Mouse (Mus musculus): ENCODE measurements around the gene Asb16. TPM values are rescaled to one million over a fixed set of nuclear protein-coding genes. Genes with fewer than 3 reads are reported as not detected.

Asb16 gene
- total RNA-seq, 2 experiments from 2014 or later, result 1.3 to 2.2 TPM

DNA sequence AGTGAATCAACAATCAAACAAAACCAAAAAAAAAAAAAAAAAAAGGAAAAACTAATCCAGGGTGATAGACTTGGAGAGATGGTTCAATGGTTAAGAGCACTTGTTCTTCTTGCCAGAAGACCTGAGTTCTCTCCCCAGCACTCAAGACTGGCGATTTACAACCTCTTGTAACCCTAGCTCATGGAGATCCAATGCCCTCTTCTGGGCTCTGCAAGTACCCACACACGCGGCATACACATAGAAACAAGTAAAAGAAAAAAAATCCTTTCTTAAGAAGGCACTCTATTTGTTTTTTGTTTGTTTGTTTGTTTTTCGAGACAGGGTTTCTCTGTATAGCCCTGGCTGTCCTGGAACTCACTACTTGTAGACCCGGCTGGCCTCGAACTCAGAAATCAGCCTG is 15.4 kb downstream of the Asb16 start:
- ATAC-seq (replicated peaks; ENCODE audit: low FRiP score, low TSS enrichment, poor library complexity, severe bottlenecking), result no peak

DNA sequence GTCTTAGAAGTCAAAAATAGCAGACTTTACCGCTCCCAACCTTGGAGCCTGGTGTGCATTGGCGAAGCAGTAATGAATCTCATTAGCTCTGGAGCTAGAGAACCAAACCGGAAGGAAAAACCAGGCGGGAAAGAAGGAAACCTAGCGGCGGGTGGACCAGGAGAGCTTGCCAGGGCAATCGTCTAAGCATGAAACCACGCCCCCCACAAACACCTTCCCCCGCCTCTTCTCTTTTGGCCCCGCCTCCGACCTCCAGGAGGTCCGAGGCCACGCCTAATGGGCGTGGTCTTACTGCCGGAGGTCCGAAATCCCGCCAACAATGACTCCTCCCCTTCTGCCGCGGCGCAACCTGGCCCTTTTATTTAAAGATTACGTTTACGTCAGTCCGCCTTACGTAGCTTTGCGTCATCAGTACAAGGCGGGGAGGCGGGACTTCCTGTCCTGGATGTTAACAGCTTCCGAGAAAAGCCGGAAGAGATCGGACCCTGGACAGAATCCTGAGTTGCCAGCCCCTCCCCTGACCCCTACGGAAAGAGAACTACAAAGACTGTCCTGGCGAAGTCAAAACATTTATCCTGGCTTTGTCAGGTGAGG is 16.1 kb downstream of the Asb16 start, which contains the start of gene Tmub2:
Tmub2 (plus strand) TSS at position 431 of the 594 bp plus-strand sequence.
- peak; percentile 94 for ATAC-seq (replicated peaks; ENCODE audit: low FRiP score, low TSS enrichment, poor library complexity, severe bottlenecking)

DNA sequence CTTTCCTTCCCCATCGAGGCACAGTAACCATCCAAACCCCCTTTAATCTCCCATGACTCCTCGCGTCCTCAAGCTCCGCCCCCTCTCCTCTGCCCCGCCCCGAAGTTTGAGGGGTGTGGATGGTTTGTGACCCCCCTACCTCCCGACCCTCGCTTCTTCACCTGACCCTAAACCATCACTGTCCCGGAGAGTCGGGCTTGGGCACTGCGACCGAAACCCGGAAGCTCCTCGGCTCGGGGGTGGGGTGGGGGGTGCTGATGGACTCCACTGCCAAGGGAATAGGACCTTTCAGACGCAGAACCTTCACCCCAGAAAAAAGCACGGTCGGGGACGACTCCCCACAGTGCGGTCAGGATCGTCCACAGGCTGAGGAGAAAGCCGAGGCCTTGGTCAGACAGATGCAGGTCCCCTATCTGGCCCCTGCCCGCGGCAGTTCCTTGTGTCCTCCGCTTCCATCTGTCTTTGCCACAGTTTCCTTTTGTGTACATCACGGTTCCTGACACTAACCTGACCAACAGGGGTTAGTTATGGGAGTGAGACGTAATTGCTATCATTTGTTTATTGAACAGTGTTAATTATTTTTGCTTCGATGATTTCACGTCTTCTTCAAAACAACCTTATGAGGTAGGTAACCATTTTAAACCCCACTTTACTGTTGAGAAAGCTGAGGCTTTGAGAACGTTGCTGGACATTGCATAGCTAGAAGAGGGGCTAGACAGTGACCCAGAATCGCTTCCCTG is 16.7 kb downstream of the Asb16 start:
- peak; percentile 62 for ATAC-seq (replicated peaks; ENCODE audit: low FRiP score, low TSS enrichment, poor library complexity, severe bottlenecking)

DNA sequence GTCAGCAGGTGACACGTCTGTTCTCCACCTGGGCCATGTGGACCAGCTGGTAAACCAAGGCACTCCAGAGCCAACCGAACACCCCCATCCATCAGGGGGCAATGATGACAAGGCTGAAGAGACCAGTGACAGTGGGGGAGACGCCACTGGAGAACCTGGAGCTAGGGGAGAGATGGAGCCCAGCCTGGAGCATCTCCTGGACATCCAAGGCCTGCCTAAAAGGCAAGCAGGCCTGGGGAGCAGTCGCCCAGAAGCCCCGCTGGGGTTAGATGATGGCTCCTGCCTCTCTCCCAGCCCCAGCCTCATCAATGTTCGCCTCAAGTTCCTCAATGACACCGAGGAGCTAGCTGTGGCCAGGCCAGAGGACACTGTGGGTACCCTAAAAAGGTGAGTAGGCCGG is 18.9 kb downstream of the Asb16 start:
- ATAC-seq (replicated peaks; ENCODE audit: low FRiP score, low TSS enrichment, poor library complexity, severe bottlenecking), result no peak

DNA sequence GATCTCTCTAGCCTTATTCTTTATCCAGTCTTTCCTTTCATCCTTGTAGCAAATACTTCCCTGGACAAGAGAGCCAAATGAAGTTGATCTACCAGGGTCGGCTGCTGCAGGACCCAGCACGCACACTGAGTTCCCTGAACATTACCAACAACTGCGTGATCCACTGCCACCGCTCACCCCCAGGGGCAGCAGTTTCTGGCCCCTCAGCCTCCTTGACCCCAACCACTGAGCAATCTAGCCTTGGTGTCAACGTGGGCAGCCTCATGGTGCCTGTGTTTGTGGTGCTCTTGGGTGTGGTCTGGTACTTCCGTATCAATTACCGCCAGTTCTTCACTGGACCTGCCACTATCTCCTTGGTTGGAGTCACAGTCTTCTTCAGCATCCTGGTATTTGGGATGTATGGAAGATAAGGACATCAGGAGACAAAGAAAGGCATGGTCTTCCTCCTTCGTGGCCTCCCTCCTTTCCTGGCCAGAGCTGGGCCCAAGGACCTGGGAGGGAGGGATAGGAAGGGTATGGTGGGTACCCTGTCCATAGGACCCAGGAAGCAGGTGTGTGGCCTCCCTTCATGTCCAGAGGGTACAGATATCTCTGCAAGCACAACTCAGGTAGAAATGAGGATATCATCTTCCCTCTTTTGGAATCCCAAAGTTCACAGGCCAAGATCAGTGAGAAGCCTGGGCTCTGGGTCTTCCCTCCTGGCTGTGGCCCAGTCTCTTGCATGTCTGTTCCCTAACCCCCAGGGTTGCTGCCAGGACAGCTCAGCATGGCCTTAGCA is 19.7 kb downstream of the Asb16 start:
- no peak for ATAC-seq (replicated peaks; ENCODE audit: low FRiP score, low TSS enrichment, poor library complexity, severe bottlenecking)

DNA sequence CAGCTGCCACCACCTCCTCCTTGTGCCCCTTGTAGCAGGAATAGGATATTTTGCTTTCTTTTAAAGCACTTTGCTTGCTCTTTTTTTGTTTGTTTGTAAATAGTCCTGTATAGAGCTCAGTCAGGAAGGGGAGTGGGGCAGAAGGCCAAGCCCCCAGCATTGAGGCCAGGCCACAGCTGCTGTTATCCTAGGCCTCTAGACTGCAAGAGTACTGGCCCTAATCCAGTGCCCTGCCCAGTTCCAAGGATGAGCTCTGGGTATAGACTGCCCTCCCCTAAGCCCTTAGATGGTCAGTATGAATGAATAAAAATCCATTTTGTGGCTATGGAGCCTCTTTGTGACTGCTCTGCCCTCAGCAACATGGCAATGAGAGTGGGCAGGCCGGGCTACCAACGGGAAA is 20.4 kb downstream of the Asb16 start:
- no peak for ATAC-seq (replicated peaks; ENCODE audit: low FRiP score, low TSS enrichment, poor library complexity, severe bottlenecking)

DNA sequence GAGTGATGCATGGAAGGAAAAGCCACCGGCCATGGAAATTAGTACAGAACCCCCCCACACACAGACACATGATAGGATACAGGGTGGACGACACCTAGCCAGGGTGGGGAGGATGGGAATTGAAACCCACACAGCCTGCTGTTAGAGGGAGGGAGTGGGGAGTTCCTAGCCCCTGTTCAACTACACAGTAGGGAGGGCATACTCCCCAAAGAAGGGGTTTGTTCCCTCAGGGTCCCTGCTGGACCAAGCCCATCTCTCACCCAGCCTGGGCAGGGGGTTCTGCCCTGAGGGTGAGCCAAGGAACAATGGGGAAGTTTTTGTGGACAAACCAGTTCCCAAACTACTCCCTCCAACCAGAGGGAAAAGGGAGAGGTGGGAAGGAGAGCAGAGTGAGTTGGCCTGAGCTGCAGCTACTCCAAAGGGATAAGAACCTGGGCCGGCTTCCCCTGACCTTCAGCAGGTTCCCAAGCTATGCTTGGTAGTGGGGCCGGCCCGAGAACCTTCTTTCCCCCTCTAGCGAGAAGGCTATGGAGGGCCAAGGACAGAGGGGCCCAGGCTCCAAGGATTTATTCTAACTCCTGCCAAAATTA is 21.1 kb downstream of the Asb16 start:
- ATAC-seq (replicated peaks; ENCODE audit: low FRiP score, low TSS enrichment, poor library complexity, severe bottlenecking), result no peak

DNA sequence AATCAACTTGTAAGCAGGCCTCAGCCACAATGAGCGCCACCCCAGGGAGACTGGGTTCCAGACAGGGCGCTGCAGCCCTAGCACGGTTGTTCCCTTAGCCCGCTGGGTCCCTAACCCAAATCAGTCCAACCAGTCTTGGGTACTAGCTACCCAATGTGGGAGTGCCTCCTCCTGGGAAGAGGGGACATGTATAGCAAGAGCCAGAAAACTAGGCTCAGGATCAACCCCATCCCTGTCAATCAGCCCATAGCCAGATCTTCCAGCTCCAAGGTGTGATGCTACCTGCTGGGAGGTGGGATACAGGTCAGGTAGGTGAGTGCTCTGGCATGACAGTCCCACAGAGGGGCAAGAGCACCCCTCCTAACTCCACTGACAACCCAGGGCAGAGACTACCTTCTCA is 21.6 kb downstream of the Asb16 start:
- ATAC-seq (replicated peaks; ENCODE audit: low FRiP score, low TSS enrichment, poor library complexity, severe bottlenecking), result no peak

DNA sequence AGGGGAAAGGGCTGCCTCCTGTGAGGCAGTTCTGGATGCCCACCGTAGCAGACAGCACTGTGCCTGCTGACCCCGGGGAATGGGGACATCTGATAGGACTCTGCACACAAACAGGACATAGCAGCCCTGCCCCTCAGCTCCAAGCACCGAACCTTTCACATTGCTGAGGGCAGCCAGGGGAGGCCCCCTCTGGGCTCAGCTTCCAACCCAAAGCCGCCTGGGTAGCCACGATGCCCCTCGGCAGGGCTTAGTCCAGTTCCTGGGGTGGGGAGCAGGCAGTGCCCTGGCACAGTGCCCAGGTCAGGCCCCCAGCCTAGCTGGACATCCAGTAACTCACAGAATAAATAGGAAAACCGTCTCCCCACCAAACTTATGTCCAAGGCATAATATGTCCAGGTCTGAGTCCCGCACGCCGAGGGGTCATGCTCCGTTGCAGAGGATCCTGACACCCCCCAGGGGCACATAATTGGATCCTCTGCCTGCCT is 22.6 kb downstream of the Asb16 start:
- ATAC-seq (replicated peaks; ENCODE audit: low FRiP score, low TSS enrichment, poor library complexity, severe bottlenecking), result no peak

DNA sequence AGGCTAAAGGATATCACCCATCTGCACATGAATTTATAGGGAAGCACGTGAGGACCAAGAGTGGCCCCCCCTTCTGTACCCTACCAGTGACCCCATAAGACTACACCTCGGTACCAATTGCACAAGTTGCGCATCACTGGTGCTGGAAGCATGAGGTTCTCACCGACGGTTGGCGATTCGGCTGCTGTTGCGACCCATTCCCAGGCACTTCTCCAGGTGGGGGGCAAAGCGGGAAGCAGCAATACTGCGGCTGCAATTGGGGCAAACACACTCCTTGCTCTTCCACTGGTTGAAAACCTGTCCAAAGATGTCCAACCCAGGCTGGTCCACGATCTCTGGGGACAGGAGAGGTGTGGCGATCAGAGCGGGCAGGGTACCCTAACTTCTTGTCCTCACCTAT is 25.4 kb downstream of the Asb16 start:
- ATAC-seq (replicated peaks; ENCODE audit: low FRiP score, low TSS enrichment, poor library complexity, severe bottlenecking), result no peak

DNA sequence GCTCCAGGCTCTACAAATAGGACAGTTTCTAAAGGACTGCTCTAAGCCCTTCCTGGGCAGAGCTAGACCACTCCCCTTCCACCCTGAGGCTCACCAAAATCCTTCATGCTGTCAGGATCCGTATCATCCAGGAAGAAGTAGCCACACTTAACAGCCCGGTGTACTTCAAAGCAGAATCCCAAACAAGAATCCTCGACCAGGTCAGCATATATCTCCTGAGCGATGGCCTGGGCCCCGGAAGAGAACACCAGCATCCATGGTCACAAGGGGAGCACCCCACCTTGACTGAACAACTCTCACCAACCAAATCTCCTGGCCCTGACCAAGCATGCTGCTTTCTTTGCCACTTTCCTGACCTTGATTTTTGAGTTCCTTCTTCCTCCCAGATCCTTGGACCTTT is 25.9 kb downstream of the Asb16 start:
- no peak for ATAC-seq (replicated peaks; ENCODE audit: low FRiP score, low TSS enrichment, poor library complexity, severe bottlenecking)

DNA sequence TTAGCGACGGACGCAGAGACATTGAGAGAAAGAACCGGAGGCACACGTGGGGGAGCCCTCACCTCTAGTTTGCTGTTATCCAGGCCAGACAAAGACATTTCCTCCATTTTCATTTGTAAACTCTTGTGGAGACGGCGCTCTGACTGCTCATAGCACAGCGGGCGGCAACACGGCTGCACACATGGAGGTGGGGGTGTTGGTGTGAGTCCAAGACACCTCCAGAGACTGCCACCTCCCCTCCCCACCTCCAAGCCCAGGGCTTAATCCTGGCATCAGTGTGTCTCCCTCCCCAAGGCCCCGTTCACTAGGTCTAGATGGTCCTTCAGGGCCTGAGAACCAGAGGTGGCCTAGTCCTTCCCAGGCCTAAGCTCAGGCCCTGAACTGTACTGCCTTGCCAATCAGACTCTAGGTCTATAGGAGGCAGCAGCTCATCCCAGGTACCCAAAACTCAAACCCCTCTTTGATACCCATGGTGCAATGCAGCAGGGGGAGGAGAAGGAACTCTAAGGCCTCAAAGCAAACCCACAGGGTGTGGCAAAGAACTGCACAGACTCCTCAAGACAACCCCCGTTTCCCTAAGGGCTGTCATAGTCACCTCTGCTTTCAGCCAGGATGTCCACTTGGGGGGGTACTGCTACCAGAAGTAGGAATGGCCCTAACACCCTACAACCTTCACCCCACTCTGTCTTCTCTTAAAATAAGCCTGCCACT is 26.5 kb downstream of the Asb16 start:
- peak; percentile 26; the same call in 1 of the 2 replicates for ATAC-seq (replicated peaks; ENCODE audit: low FRiP score, low TSS enrichment, poor library complexity, severe bottlenecking)

DNA sequence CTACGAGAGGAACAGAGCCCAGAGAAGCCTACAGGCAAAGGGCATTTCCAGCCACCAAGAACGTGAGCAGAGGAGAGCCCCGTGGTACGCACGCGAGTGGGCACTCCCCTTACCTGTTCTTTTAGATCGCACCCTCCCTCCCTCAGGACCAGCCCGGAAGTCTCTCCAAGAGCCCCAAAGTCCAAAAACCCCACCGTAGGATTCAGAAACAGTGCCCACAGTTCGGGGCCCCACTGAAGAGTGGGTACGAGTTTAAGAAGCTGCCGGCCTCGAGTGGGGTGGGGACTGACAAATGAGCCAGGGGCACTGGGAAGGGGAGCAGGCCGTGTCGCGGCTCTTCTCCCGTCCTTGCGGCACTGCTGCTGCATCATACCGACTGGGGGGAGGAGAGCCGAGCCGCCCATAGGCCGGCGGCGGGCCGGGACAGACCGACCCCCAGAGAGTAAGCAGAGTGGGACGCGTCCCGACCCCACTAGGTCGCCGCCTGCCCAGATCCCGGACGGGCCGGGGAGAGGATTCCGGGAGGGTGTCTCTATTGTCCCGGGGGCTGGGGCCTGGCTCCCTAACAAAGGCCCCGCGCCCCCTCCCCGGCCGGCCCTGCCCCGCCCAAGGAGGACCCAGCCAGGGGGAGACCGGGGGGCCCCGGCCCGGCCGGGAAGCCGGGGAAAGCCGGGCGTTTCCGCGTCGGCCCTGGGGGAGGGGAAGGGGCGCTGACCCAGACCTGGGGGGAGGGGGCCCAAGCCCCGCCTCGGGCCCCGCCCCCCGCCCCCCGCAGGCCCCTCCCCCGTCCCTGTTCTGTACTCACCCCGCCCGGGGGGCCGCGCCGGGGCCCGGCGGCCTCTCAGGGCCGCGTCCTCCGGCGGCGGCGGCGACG is 27.3 kb downstream of the Asb16 start:
- no peak for ATAC-seq (replicated peaks; ENCODE audit: low FRiP score, low TSS enrichment, poor library complexity, severe bottlenecking)

DNA sequence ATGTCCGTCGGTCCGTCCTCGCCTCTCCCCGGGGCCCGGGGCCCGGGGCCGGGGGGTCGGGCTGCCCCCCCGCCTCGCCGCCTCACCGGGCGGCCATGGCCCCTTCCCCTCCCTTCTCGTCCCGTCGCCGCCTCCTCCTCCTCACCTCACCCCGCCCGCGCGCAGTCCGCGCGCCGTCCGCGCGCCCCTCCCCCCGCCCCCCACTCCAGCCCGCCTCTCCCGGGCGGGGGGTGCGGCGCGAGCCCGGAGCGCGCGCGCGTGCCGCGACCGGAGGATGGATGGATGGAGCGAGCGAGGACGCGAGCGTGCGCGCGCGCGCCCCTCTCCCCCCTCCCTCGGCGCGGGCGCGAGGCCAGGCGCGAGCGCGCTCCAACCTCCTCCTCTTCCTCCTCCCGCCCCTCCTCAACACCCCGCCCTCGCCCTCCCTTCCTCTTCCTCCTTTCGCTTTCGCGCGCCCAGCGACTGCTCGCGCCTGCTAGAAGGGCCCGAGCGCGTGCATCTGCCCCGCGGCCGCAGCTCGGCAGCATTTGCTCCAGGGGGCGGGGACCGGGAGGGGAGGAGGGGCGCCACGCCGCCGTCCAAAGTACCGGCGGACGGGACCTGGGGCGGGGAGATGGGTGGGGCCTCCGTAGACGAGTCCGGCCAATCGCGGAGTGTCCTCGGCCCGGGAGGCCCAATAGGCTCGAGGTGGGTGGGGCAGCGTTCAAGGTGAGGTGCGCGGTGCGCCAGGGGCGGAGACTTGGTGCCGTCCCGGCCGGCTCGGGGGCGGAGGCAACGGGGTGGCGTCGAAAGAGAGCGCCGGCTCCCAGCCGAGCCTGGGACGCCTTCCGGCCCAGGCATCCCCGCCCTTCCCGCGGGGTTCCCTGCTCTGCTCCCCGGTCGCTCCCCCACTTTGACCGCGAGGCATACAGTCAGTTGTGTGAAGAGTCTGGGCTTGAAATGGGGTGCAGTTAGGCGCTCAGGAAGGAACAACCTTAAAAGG is 28.2 kb downstream of the Asb16 start, which contains the start of gene Atxn7l3:
Atxn7l3 (minus strand) TSS at position 141 of the 982 bp plus-strand sequence.
- peak; percentile 91 for ATAC-seq (replicated peaks; ENCODE audit: low FRiP score, low TSS enrichment, poor library complexity, severe bottlenecking)

DNA sequence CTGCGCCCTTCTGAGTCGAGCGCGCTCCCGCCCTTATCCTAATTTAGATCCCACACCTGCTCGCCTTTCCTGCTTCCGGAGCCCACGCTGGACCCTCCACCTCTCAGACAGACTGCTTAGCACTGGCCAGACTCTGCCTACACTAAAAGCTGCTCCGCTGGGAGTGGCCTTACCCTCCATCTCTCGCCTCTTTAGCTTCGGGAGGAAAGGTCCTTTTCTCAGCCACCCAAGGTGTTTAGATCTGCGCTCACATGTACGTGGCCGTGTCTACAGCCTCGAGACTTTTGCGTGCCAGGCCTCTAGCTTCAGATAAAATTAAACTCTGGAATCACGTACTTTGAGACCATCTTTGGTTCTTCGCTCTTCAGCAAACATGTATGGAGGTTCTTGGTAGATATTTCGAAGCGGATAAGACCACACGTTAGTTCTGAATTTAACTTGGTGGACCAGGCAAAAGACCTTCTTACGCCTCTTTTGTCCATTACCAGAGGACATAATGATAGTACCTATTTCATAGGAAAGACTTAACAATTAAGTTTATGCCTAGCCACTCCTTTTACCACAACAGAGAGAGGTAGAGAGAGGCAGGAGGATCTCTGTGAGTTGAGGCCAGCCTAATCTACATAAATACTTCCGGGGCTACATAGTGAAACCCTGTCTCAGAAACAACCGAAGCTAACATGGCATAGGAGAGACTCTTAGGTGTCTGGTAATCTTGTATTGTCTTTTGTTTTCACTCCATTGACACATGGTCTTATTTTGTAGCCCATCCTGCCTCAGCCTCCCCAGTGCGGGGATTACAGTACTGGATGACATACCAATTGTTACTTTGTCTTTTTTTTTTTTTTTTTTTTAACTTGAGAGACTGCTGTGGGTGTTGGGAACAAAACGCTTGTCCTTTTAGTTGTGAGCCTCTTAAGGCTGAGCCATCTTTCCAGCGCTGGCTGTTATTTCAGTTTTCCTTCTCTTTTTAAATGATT is 29.3 kb downstream of the Asb16 start:
- no peak; the same call in 1 of the 2 replicates for ATAC-seq (replicated peaks; ENCODE audit: low FRiP score, low TSS enrichment, poor library complexity, severe bottlenecking)

DNA sequence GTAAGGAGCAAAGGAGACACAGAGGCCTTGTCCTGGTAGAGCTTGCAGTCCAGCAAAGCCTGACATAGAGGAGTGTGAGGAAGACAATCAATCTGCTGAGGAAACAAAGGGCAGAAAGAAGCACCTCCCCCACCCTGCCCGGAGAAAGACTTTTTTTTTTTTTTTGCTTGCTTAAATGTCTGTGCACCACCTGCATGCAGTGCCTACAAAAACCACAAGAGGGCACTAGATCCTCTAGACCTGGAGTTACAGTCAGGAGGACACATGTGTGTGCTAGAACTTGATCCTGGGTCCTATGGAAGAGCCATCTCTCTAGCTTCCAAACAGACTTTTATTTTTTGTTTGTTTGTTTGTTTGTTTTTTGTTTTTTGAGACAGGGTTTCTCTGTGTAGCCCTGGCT is 31.3 kb downstream of the Asb16 start:
- ATAC-seq (replicated peaks; ENCODE audit: low FRiP score, low TSS enrichment, poor library complexity, severe bottlenecking), result no peak

Measured in megakaryocyte-erythroid progenitor cell, adult 5-6 weeks (primary cell).